Mouse (Mus musculus) heart, adult 2 months (tissue): ENCODE results near the gene Naa16.

Source experiments
- CTCF ChIP-seq: fragments of 200-600 bp; IDR thresholded peaks from 2 replicates; pipeline ENCODE4 v1.8.1; 2022; ENCODE audit warnings: antibody characterized with exemption, mild to moderate bottlenecking, moderate library complexity
- EP300 ChIP-seq: fragments of 200-500 bp; IDR thresholded peaks from 2 replicates; pipeline ENCODE4 v1.6.1; 2011; ENCODE audit warnings: low read depth, low read length, control low read depth; ENCODE audit not compliant: insufficient read depth
- POLR2A ChIP-seq: fragments of 200-500 bp; IDR thresholded peaks from 2 replicates; pipeline ENCODE4 v1.6.1; 2011; ENCODE audit warnings: mild to moderate bottlenecking, low read depth, low read length, control low read depth; ENCODE audit not compliant: insufficient read depth

DNA sequence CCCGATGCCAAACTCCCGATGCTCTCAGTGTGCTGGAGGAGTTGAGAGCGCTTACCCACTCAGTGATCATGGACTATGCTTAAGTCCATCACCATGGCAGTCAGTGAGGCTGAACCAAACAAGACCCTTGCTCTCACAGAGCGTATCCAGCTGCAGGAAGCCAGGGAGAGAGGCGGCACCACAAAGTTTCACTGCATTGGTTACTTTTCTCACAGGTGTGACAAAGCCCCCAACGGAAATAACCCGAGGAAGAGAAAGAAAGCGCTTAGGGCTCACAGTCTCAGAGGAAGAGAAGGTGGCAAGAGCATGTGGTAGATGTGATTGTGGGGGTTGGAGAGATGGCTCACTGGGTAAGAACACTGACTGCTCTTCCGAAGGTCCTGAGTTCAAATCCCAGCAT is 110.1 kb downstream of the Naa16 start:
- TF ChIP-seq CTCF = no peak
- TF ChIP-seq POLR2A = no peak
- TF ChIP-seq EP300 = no peak
